Mouse (Mus musculus) ES-E14 (cell line): ENCODE measurements at regions not wholly inside any gene's neighbourhood (a gene's known extent, or its start where the extent isn't known, plus 50 kb on each side); places are given as distances from the start of the nearest gene placed in this dataset.

Experiments used
- HCFC1 ChIP-seq: IDR thresholded peaks from 2 replicates; pipeline ENCODE4 v1.6.1; 2012; ENCODE audit warnings: low read length, inconsistent platforms, borderline replicate concordance; ENCODE audit not compliant: insufficient read depth
- MAFK ChIP-seq: IDR thresholded peaks from 2 replicates; pipeline ENCODE4 v1.6.1; 2014; ENCODE audit warnings: mild to moderate bottlenecking, low read depth, low read length, inconsistent platforms; ENCODE audit not compliant: insufficient read depth
- ZNF384 ChIP-seq: IDR thresholded peaks from 2 replicates; pipeline ENCODE4 v1.6.1; 2012; ENCODE audit warnings: low read depth, low read length, inconsistent platforms

- TF ChIP-seq HCFC1 (no peak), MAFK (no peak), ZNF384 (no peak)
These were observed 66.7 kb upstream of the Zcchc13 start for GRCm38 (mm10) chrX:103563531-103564246.
